Mouse (Mus musculus) liver, embryonic 13.5 days (tissue): ENCODE data around the gene Krba1. TPM values are rescaled to one million over a fixed set of nuclear protein-coding genes. Genes with fewer than 3 reads are reported as not detected.

Experiments
- ATAC-seq: fragments of 200-750 bp; cut with Nextera tagmentation; 2 replicates; pipeline ENCODE4 v1.8.0; 2017; ENCODE audit warnings: low read depth, mild to moderate bottlenecking, moderate number of reproducible peaks, moderate library complexity
- DNase-seq: peaks from one replicate; pipeline ENCODE4 v3.0.0; 2022
- H3K27ac ChIP-seq: fragments of 300-500 bp; sonication (generic); 2 replicates; pipeline ENCODE4 v1.5.1; 2015; ENCODE audit warnings: moderate library complexity, mild to moderate bottlenecking, inconsistent platforms
- H3K27me3 ChIP-seq: fragments of 300-500 bp; sonication (generic); 2 replicates; pipeline ENCODE4 v1.6.1; 2015; ENCODE audit warnings: mild to moderate bottlenecking, inconsistent platforms
- H3K36me3 ChIP-seq: fragments of 300-500 bp; sonication (generic); 2 replicates; pipeline ENCODE4 v1.6.1; 2015; ENCODE audit warnings: mild to moderate bottlenecking, inconsistent platforms
- H3K4me1 ChIP-seq: fragments of 300-500 bp; sonication (generic); replicated peaks from 2 replicates; pipeline ENCODE4 v1.6.1; 2015; ENCODE audit warnings: inconsistent platforms
- H3K4me2 ChIP-seq: fragments of 300-500 bp; sonication (generic); 2 replicates; pipeline ENCODE4 v1.6.1; 2015; ENCODE audit warnings: inconsistent platforms, mild to moderate bottlenecking, moderate library complexity
- H3K4me3 ChIP-seq: fragments of 300-500 bp; sonication (generic); replicated peaks from 2 replicates; pipeline ENCODE4 v1.5.1; 2015; ENCODE audit warnings: mild to moderate bottlenecking, inconsistent platforms
- H3K9ac ChIP-seq: fragments of 300-500 bp; sonication (generic); 2 replicates; pipeline ENCODE4 v1.6.1; 2015; ENCODE audit warnings: mild to moderate bottlenecking, inconsistent platforms
- H3K9me3 ChIP-seq: fragments of 300-500 bp; sonication (generic); replicated peaks from 2 replicates; pipeline ENCODE4 v1.6.1; 2016; ENCODE audit warnings: inconsistent platforms
- WGBS: fragments of 180-500 bp; shearing (Covaris S2); methylation state at CpG from one replicate; pipeline ENCODE4 v1.1.7; 2015; ENCODE audit not compliant: insufficient replicate concordance; 5-methylcytosine and 5-hydroxymethylcytosine counted together
- polyA plus RNA-seq: library from polyadenylated mRNA; unstranded; fragments of >200 nt; fragmentation: Nextera tagmentation; extraction: Ambion mirVana; gene quantifications from 2 replicates; pipeline ENCODE4 v1.2.1, GENCODE M21; 2015

The Krba1 gene
- polyA plus RNA-seq, 1 experiment from 2014 or later = 2.0 TPM

DNA sequence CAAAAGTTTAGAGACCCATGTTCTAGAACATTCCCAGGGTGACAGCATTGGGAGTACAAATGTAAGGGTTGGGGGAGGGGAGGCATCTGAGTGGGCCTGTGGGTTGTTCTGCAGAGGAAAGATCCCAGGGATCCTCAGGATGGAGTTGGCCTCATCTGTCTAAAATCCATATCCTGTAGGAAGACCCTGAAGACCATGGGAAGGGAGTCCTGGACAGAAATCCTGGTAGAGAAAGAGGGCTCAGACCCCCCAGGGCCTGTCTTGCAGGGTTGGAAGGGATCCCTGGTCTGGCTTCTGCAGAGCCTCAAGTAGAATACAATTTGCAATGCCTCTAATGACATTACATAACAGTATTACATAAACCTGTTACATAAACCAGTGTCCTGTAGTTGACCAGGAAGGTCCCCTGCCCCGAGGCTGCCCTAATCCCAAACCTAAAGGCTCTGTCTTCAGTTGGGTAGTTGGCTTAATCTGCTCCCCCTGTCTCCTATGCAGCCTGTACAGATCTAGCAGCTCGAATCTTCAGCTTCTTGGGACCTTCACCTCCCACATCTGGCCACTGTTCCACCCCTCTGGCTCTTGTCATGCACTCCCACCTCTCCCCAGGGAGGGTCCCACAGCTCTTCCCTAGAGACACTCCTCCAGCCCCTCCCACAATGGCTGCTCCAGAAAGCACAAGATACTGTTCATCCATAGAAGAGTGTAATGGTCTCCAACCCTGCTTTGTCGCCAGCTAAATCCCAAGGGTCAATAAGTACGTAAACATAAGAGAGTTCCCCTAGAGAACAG lies 33.6 kb downstream of the Krba1 start:
- Histone ChIP-seq H3K4me3 (no peak overlapping the region), H3K27ac (no peak overlapping the region), H3K4me2 (no peak overlapping the region), H3K27me3 (no peaks in the 10 kb centered on the region), H3K4me1 (peaks cover 6% of the 10 kb centered on the region), H3K9ac (no peak overlapping the region), H3K9me3 (no peaks in the 10 kb centered on the region), H3K36me3 (no peaks in the 10 kb centered on the region)
- DNase-seq (no peak), ATAC-seq (no peak)
- WGBS = 48% methylated on average over 4 of the region's 4 CpGs

GRCm38 (mm10) chr6:48430748-48431147 lies 35.4 kb downstream of the Krba1 start:
- Histone ChIP-seq H3K9me3 (no peaks in the 10 kb centered on the region), H3K27ac (no peak overlapping the region), H3K4me3 (no peak overlapping the region), H3K9ac (no peak overlapping the region), H3K36me3 (no peaks in the 10 kb centered on the region), H3K4me2 (no peak overlapping the region), H3K4me1 (peaks cover 13% of the 10 kb centered on the region), H3K27me3 (no peaks in the 10 kb centered on the region)
- no peak for ATAC-seq
- 43% methylated on average over 5 of the region's 5 CpGs for WGBS
- no peak for DNase-seq

- ATAC-seq (no peak), DNase-seq (no peak)
- Histone ChIP-seq H3K27me3 (peaks cover 5% of the 10 kb centered on the region; the same call in 1 of the 2 replicates), H3K4me2 (no peak overlapping the region), H3K27ac (no peak overlapping the region), H3K9ac (no peak overlapping the region), H3K4me1 (peaks cover 13% of the 10 kb centered on the region), H3K36me3 (peaks cover 4% of the 10 kb centered on the region), H3K4me3 (no peak overlapping the region), H3K9me3 (no peaks in the 10 kb centered on the region)
- WGBS = 41% methylated on average over 12 of the region's 12 CpGs
Observed at GRCm38 (mm10) chr6:48432893-48433816, 37.8 kb downstream of the Krba1 start.

DNA sequence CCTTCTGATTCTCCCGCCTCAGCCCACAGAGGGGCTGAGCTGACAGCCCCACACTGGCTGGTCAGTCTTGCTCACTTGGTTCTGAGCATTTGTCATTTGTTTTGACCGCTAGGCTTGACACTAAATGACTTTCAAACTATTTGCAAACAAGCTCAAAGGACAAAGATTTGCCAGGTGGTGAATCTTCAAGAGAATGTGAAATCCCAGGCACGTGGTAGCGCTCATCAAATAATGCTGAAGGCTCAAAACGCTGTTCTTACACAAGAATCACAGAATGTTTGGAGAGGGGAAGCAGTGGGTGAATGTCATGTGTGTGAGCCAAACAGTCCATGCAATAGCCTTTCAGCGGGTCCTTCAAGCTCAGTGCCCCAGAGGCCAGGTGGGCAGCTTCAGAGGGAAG lies 39.3 kb downstream of the Krba1 start:
- no peaks in the 10 kb centered on the region for H3K9me3 ChIP-seq
- DNase-seq (no peak), ATAC-seq (no peak)
- no peak overlapping the region for H3K4me3 ChIP-seq
- no peak overlapping the region for H3K4me2 ChIP-seq
- H3K4me1 ChIP-seq = peaks cover 13% of the 10 kb centered on the region
- 46% methylated on average over 6 of the region's 6 CpGs for whole genome bisulfite sequencing
- H3K9ac ChIP-seq = no peak overlapping the region
- no peak overlapping the region for H3K27ac ChIP-seq
- H3K36me3 ChIP-seq = peaks cover 15% of the 10 kb centered on the region
- H3K27me3 ChIP-seq = peaks cover 10% of the 10 kb centered on the region; the same call in 1 of the 2 replicates

DNA sequence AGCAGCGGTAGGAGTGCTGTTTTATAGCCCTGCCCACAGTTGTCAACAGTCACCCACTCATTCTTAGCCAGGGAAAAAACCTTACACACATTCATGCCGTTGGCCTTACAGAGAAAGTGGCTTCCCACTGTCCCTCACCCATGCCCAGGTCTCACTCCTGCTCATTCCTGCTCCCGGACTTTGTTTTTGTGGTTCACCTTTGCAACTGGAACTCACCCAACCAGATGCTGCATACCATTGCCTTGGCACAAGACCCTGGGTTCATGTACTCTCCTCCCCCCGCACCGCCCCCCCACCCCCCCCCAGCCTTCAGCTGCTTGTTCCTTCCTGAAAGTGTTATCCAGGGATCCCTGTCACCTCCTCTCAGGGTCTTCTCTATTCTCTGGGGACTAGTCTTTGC lies 39.7 kb downstream of the Krba1 start:
- peaks cover 13% of the 10 kb centered on the region for H3K4me1 ChIP-seq
- no peak overlapping the region for H3K4me3 ChIP-seq
- H3K27ac ChIP-seq = no peak overlapping the region
- no peak for DNase-seq
- H3K36me3 ChIP-seq = peaks cover 15% of the 10 kb centered on the region
- WGBS = 42% methylated on average over 5 of the region's 5 CpGs
- no peak for ATAC-seq
- no peaks in the 10 kb centered on the region for H3K9me3 ChIP-seq
- peaks cover 10% of the 10 kb centered on the region; the same call in 1 of the 2 replicates for H3K27me3 ChIP-seq
- H3K4me2 ChIP-seq = no peak overlapping the region
- H3K9ac ChIP-seq = no peak overlapping the region

DNA sequence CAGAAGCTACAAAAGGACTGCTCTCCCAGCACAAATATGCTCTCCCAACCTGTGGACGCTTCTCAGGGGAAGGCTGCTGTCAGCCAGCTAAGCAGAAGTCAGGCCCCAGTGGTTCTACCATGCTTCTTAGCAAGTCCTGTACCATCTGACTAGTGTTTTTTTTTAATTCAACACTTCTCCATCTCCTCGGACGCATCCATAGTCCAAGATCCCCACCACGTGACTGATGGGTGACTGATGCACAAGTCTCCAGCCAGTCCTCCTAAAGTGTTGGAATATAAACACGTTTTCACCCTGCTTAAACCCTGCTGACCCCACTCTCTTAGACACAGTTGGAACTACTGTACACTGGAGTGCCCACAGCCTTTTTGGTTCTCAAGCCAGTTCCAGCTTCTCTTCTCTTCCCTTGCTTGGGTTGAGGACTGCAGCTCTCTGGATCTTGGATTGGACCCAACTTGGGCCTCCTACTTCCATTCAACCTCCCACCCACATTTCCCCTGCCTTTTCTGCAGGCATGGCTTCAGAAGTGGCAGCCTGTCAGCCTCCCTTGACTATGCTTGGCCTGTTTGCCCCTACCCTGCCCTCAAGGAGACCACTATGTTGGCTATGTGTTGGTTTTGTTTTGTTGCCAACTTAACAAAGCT lies 40.4 kb downstream of the Krba1 start:
- Histone ChIP-seq H3K4me1 (peaks cover 13% of the 10 kb centered on the region), H3K9ac (no peak overlapping the region), H3K4me2 (no peak overlapping the region), H3K4me3 (no peak overlapping the region), H3K36me3 (peaks cover 15% of the 10 kb centered on the region), H3K9me3 (no peaks in the 10 kb centered on the region), H3K27me3 (peaks cover 10% of the 10 kb centered on the region; the same call in 1 of the 2 replicates), H3K27ac (no peak overlapping the region)
- no peak for ATAC-seq
- DNase-seq = no peak
- WGBS = 51% methylated on average over 5 of the region's 5 CpGs

DNA sequence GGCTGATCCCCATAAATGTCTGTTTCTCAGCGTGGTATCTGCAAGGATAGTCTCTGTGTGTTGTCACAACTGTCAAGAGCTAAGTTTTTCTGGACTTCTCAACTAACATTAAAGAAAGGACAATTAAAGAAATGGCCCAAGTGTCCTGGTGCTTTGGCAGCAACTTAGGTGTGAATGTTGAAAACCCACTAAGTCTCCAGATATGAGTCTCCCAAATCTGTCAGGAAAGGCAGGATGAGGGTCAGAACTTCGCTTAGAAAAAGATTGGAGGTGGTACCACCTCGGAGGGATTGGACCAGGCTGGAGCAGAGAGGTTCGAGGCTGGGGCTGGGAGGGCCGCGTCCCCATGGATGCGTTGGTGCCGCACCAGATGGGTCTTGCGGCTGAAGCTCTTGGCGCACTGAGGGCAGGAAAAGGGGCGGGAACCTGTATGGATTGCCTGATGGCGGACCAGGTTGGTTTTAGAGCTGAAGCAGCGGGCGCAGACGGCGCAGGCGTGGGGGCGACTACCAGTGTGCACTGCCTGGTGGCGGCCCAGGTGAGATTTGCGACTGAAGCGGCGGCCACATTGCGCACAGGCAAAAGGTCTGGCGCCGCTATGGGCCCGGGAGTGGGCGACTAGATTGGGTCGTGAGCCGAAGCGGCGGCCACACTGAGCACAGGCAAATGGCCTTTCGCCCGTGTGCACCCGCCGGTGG lies 42.4 kb downstream of the Krba1 start:
- Histone ChIP-seq H3K9me3 (no peaks in the 10 kb centered on the region), H3K27me3 (peaks cover 10% of the 10 kb centered on the region; the same call in 1 of the 2 replicates), H3K4me2 (no peak overlapping the region), H3K4me3 (no peak overlapping the region), H3K9ac (no peak overlapping the region), H3K4me1 (peaks cover 13% of the 10 kb centered on the region), H3K36me3 (peaks cover 29% of the 10 kb centered on the region), H3K27ac (no peak overlapping the region)
- ATAC-seq (no peak), DNase-seq (no peak)
- WGBS = 72% methylated on average over 35 of the region's 35 CpGs

GRCm38 (mm10) chr6:48438475-48439125 lies 43.2 kb downstream of the Krba1 start:
- H3K9ac ChIP-seq = no peak overlapping the region
- no peak overlapping the region for H3K27ac ChIP-seq
- 74% methylated on average over 55 of the region's 55 CpGs for WGBS
- H3K9me3 ChIP-seq = no peaks in the 10 kb centered on the region
- no peak overlapping the region for H3K4me2 ChIP-seq
- peaks cover 10% of the 10 kb centered on the region; the same call in 1 of the 2 replicates for H3K27me3 ChIP-seq
- ATAC-seq (no peak), DNase-seq (no peak)
- peaks cover 29% of the 10 kb centered on the region for H3K36me3 ChIP-seq
- H3K4me3 ChIP-seq = no peak overlapping the region
- peaks cover 14% of the 10 kb centered on the region for H3K4me1 ChIP-seq

DNA sequence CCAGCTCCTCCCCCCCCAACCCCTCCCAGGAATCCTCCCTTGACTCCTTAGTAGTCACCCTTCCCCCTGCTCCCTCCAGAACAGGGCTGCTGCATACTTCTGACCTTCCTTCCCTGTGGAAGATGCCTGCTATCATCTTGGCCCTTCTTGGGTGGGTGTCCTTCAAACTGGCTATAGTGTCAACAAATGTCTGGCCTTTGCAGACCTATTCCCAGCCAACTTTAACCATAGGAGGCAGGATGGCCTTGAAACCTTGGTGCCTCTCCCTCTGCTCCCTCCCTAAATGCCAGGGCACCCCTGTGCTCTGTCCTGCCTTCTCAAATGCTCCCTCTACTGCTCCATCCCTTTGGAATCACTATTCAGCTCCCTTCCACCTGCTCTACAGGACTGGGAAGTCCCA lies 44.3 kb downstream of the Krba1 start:
- H3K4me1 ChIP-seq = peaks cover 15% of the 10 kb centered on the region
- ATAC-seq (no peak), DNase-seq (no peak)
- H3K9me3 ChIP-seq = no peaks in the 10 kb centered on the region
- no peak overlapping the region for H3K4me3 ChIP-seq
- H3K27ac ChIP-seq = no peak overlapping the region
- H3K4me2 ChIP-seq = no peak overlapping the region
- H3K27me3 ChIP-seq = peaks cover 12% of the 10 kb centered on the region
- peaks cover 29% of the 10 kb centered on the region for H3K36me3 ChIP-seq
- no peak overlapping the region for H3K9ac ChIP-seq

DNA sequence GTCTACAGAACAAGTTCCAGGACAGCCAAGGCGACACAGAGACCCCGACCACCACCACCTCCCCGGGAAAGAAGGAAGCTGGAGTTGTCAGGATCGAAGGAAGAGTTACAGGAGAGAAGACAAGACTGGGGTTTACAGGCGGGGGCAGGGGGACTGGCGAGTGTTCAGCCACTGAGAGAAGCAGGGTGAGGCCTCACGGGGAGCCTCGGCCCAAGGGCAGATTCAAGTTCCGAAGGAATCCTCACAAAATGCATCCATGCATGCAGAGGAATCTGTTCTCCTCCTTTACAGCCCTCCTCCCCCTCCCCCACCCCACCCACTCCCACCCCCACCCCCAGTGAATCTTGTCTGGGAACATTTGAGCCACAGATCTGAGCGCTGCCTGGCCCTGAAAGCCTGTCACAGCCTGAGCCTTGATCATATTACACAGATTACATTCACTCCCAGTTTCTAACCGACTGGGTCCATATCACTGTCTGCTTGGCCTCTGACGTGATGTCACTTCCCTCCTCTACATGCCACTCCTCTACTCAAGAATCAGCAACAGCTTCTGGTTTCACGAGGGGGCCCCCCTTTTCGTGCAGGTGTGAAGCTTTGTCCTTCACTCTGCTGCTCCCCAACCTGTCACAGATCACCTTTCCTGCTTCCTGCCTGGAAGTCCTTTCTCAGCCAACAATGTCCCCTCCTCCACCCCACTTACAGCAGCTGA lies 45.1 kb downstream of the Krba1 start:
- no peak for ATAC-seq
- H3K4me3 ChIP-seq = no peak overlapping the region
- no peak overlapping the region for H3K4me2 ChIP-seq
- peaks cover 18% of the 10 kb centered on the region for H3K4me1 ChIP-seq
- no peak overlapping the region for H3K9ac ChIP-seq
- no peak overlapping the region for H3K27ac ChIP-seq
- peaks cover 20% of the 10 kb centered on the region for H3K27me3 ChIP-seq
- peaks cover 29% of the 10 kb centered on the region for H3K36me3 ChIP-seq
- no peaks in the 10 kb centered on the region for H3K9me3 ChIP-seq
- DNase-seq = no peak
- 42% methylated on average over 14 of the region's 14 CpGs for WGBS
